Mouse (Mus musculus) cerebellum, postnatal 25 days (tissue): ENCODE data around the gene 2310011J03Rik.
"Not testable (repeated sequence)": the region's sequence is repeated elsewhere in the genome, so short reads cannot be mapped to it uniquely, and the experiment has no call there.

ENCODE experiments used
- DNase-seq, 2 experiments: peaks; one replicate each; pipeline ENCODE4 v3.0.0; 2021; ENCODE audit warnings: mixed read lengths in 2 of 2

The 2310011J03Rik gene

GRCm38 (mm10) chr10:80320340-80320760, at the start of gene 2310011J03Rik:
TSS of gene 2310011J03Rik (minus strand) at chr10:80320537.
- peak; percentile 89 to 94 for DNase-seq

GRCm38 (mm10) chr10:80368392-80368791, 48.1 kb upstream of the 2310011J03Rik start:
- DNase-seq = no peak

GRCm38 (mm10) chr10:80367954-80368353, 47.6 kb upstream of the 2310011J03Rik start:
- no peak for DNase-seq

GRCm38 (mm10) chr10:80365736-80366135, 45.4 kb upstream of the 2310011J03Rik start:
- DNase-seq = no peak

- DNase-seq = no peak
These were observed 43.4 kb upstream of the 2310011J03Rik start for GRCm38 (mm10) chr10:80363734-80364133.

GRCm38 (mm10) chr10:80357994-80358639, 37.8 kb upstream of the 2310011J03Rik start:
- peak; percentile 73 to 83 for DNase-seq

- DNase-seq = no peak
These were observed 37.0 kb upstream of the 2310011J03Rik start for GRCm38 (mm10) chr10:80357336-80357735.

GRCm38 (mm10) chr10:80356737-80357136, 36.4 kb upstream of the 2310011J03Rik start:
- no peak for DNase-seq

- peak; percentile 81 to 83 for DNase-seq
These were observed 35.8 kb upstream of the 2310011J03Rik start, which contains the start of gene Plk5 for GRCm38 (mm10) chr10:80356001-80356682. TSS of gene Plk5 (plus strand) at chr10:80356459.

GRCm38 (mm10) chr10:80355431-80355830, 35.1 kb upstream of the 2310011J03Rik start:
- DNase-seq = peak; percentile 72 to 77

GRCm38 (mm10) chr10:80352727-80353126, 32.4 kb upstream of the 2310011J03Rik start:
- no peak for DNase-seq

GRCm38 (mm10) chr10:80351896-80352295, 31.6 kb upstream of the 2310011J03Rik start:
- no peak for DNase-seq

- peak; percentile 90 to 93 for DNase-seq
These were observed 30.0 kb upstream of the 2310011J03Rik start for GRCm38 (mm10) chr10:80350292-80350691.

GRCm38 (mm10) chr10:80348981-80349380, 28.6 kb upstream of the 2310011J03Rik start:
- no peak for DNase-seq

GRCm38 (mm10) chr10:80348244-80348781, 28.0 kb upstream of the 2310011J03Rik start, which contains the start of gene Adamtsl5:
TSS of gene Adamtsl5 (minus strand) at chr10:80348412.
- DNase-seq = peak; percentile 54 to 69

- DNase-seq = no peak
These were observed 27.2 kb upstream of the 2310011J03Rik start for GRCm38 (mm10) chr10:80347514-80347967.

GRCm38 (mm10) chr10:80345929-80346328, 25.6 kb upstream of the 2310011J03Rik start:
- not testable (repeated sequence) for DNase-seq

GRCm38 (mm10) chr10:80345122-80345521, 24.8 kb upstream of the 2310011J03Rik start:
- no peak for DNase-seq

GRCm38 (mm10) chr10:80344131-80344661, 23.9 kb upstream of the 2310011J03Rik start:
- no peak for DNase-seq

- no peak for DNase-seq
These were observed 23.1 kb upstream of the 2310011J03Rik start for GRCm38 (mm10) chr10:80343425-80343895.

- DNase-seq = no peak
These were observed 22.6 kb upstream of the 2310011J03Rik start for GRCm38 (mm10) chr10:80342749-80343424.

- DNase-seq = no peak
These were observed 22.0 kb upstream of the 2310011J03Rik start for GRCm38 (mm10) chr10:80342305-80342748.
